Mouse (Mus musculus) embryonic fibroblast, embryonic 13.5 days (primary cell): ENCODE data around the gene BC025920. TPM values are rescaled to one million over a fixed set of nuclear protein-coding genes. Genes with fewer than 3 reads are reported as not detected.
"Not testable (repeated sequence)": the region's sequence is repeated elsewhere in the genome, so short reads cannot be mapped to it uniquely, and the experiment has no call there.

ENCODE experiments used
- H3K27ac ChIP-seq: 2 replicates; pipeline ENCODE4 v1.5.1; 2012; ENCODE audit warnings: low read length, control low read depth, inconsistent platforms; ENCODE audit not compliant: insufficient read depth
- H3K4me1 ChIP-seq: 2 replicates; pipeline ENCODE4 v1.6.1; 2011; ENCODE audit warnings: low read length; ENCODE audit not compliant: control insufficient read depth, insufficient read depth
- H3K4me3 ChIP-seq: 2 replicates; pipeline ENCODE4 v1.5.1; 2011; ENCODE audit warnings: mild to moderate bottlenecking, control low read depth, low read length; ENCODE audit not compliant: insufficient read depth
- CTCF ChIP-seq: IDR thresholded peaks from 2 replicates; pipeline ENCODE4 v1.5.1; 2011; ENCODE audit warnings: mild to moderate bottlenecking, control low read depth, low read length, moderate library complexity, borderline replicate concordance; ENCODE audit not compliant: insufficient read depth
- POLR2A ChIP-seq: IDR thresholded peaks from 2 replicates; pipeline ENCODE4 v1.6.1; 2011; ENCODE audit warnings: low read depth, mild to moderate bottlenecking, control low read depth, low read length, moderate library complexity
- polyA plus RNA-seq: library from polyadenylated mRNA; stranded (reverse); fragments of >200 nt; gene quantifications from 2 replicates; pipeline ENCODE4 v1.2.4, GENCODE M21; 2011; ENCODE audit warnings: low read depth; ENCODE audit not compliant: missing spikeins, insufficient read length

The BC025920 gene
- polyA plus RNA-seq, 1 experiment: 0.86 TPM

DNA sequence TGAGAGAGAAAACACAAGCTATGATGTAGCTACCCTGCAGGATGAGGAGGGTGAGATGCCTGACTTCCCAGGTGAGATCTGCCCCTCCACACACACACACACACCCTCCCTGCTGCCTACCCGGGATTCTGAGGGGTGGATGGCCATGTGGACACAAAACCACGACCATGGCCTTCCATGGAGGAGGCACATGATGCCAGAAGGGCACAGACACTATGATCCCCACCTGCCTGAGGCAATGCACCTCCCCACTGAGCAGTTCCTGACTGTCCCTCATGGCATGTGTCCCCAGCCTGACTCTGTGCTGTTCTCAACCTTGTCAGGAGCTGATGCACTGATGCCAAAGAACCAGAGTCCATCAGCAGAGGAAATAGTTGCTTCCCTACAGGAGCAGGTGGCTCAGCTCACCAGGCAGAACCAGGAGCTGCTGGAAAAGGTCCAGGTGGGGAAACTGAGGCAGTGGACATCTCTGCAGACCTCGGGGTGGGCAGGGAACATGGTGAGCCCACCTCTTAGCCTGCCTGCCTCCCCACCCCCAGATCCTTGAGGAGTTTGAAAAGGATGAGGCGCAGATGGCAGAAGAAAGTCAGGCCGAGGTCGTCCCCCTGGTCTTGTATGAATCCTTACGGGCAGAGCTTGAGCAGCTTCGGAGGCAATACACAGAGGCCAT, 36.0 kb downstream of the BC025920 start:
- H3K4me1 ChIP-seq: no peaks in the 10 kb centered on the region
- no peak overlapping the region for H3K27ac ChIP-seq
- 0 out of 2 replicates have a peak overlapping the region, but pooled peaks have one; percentile 58 for H3K4me3 ChIP-seq
- TF ChIP-seq POLR2A: peak; percentile 18; the same call in 1 of the 2 replicates
- no peak for TF ChIP-seq CTCF

DNA sequence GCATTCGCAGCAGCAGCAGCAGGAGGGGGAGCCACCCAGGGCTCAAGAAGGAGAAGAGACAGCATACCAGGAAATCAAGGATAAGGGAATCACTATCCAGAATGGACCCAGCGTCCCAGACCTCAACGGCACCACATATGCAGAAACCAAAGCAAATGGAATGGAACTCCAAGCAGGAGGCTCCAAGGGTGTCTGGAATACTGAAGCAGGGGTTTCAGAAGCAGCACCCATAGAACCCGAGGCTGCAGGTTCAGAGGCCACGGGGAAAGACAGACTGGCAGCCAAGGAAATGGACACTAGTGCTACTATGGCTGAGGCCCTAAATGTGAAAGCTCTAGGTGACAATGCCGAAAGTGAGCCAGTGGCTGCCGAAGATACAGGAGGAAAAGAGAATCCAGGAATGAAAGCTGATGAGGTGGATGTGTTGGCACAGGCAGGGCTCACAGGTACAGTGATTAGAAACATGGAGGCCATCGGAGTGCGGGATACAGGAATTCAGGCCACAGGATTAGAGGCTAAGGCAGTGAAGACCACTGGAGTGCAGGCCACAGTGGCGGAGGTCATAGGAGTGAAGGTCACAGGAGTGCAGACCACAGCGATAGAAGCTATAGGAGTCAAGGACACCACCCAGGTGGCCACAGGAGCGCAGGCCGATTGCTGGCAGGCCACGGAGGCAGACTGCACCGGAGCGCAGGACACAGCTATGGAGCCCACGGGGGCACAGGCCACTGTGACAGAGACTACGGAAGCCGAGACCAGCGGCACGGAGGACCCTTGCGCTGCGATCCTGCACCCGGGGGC, 36.8 kb downstream of the BC025920 start:
- Histone ChIP-seq H3K27ac (peak overlapping the region; percentile 72), H3K4me1 (no peaks in the 10 kb centered on the region), H3K4me3 (peak overlapping the region; percentile 58)
- TF ChIP-seq POLR2A (no peak), CTCF (no peak)

- Histone ChIP-seq H3K4me3 (peak overlapping the region; percentile 58), H3K4me1 (no peaks in the 10 kb centered on the region), H3K27ac (peak overlapping the region; percentile 72)
- TF ChIP-seq POLR2A (peak; percentile 83), CTCF (no peak)
Observed at GRCm38 (mm10) chr10:81643449-81644055, 37.5 kb downstream of the BC025920 start.

DNA sequence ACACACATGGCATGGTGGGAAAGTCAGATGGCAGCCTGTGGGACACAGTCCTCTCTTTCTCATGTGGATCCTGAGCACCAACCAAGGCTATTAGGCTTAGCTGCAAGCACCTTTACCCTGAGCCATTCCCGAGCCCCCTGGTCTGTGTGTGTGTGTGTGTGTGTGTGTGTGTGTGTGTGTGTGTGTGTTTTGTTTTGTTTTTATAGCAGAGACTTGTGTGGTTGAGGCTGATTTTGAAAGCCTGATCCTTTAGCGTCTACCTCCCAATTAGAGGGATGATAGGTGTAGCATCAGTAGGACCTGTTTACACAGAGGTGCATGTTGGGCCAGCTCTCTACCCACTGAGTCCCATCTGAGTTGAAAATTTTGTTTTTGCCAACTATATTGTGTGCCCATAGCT, 38.1 kb downstream of the BC025920 start:
- 0 out of 2 replicates have a peak overlapping the region, but pooled peaks have one; percentile 59 for H3K27ac ChIP-seq
- TF ChIP-seq CTCF (no peak), POLR2A (no peak)
- peak overlapping the region; percentile 58 for H3K4me3 ChIP-seq
- no peaks in the 10 kb centered on the region for H3K4me1 ChIP-seq

DNA sequence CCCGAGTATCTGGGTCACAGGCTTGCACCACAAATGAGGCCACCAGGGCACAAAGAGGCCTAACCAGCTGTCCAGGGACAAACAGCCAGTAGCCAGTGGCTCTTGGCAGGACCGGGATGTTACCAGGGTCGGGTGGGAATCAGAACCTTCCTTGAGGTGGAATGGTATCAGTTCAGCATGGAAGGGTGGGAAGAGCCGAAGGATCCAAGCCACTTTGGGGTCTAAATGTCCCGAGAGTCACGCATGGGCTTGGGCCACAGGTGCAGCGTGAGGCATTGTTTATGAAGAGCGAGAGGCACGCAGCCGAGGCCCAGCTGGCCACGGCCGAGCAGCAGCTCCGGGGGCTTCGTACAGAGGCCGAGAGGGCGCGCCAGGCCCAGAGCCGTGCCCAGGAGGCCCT, 38.6 kb downstream of the BC025920 start:
- Histone ChIP-seq H3K4me3 (no peak overlapping the region), H3K4me1 (no peaks in the 10 kb centered on the region), H3K27ac (no peak overlapping the region)
- no peak for TF ChIP-seq CTCF
- TF ChIP-seq POLR2A: no peak

- H3K27ac ChIP-seq: no peak overlapping the region
- H3K4me3 ChIP-seq: no peak overlapping the region
- no peaks in the 10 kb centered on the region for H3K4me1 ChIP-seq
- no peak for TF ChIP-seq CTCF
- no peak for TF ChIP-seq POLR2A
Observed at GRCm38 (mm10) chr10:81645391-81645790, 39.3 kb downstream of the BC025920 start.

- Histone ChIP-seq H3K27ac (no peak overlapping the region), H3K4me3 (no peak overlapping the region), H3K4me1 (no peaks in the 10 kb centered on the region)
- TF ChIP-seq CTCF (no peak), POLR2A (no peak)
Observed at GRCm38 (mm10) chr10:81646015-81646555, 40.0 kb downstream of the BC025920 start.

- peak; percentile 58; the same call in 1 of the 2 replicates for TF ChIP-seq POLR2A
- not testable (repeated sequence) for H3K4me1 ChIP-seq, H3K27ac ChIP-seq
- peak within 1 kb of the TSS; percentile 34 for H3K4me3 ChIP-seq
Observed at GRCm38 (mm10) chr10:81648803-81649775, 43.0 kb downstream of the BC025920 start, which contains the start of gene Gm10778. Gene Gm10778 (plus strand): TSS chr10:81649059.

DNA sequence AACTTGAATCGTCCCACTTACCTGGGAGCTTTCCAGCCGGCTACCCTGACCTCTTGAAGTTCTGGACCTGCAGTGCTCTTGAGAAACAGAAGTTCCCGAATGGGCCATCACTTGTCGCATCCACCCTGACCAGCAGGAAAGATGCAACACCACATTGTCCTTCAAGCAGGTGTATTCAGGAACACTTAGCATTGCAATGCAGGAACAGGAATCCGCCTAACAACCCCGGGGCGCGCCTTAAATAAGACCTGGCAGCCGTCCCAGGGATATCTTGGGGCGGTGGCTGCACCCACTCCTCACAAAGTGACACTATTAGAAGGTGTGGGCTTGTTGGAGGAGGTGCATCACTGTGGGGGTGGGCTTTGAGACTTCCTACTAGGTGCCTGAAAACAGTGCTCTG, 49.1 kb downstream of the BC025920 start:
- no peaks in the 10 kb centered on the region for H3K4me1 ChIP-seq
- H3K27ac ChIP-seq: no peak overlapping the region
- H3K4me3 ChIP-seq: no peak overlapping the region
- no peak for TF ChIP-seq POLR2A
- TF ChIP-seq CTCF: no peak

GRCm38 (mm10) chr10:81656174-81656573, 50.1 kb downstream of the BC025920 start:
- no peak overlapping the region for H3K27ac ChIP-seq
- no peak overlapping the region for H3K4me3 ChIP-seq
- no peak for TF ChIP-seq POLR2A
- TF ChIP-seq CTCF: no peak
- H3K4me1 ChIP-seq: no peaks in the 10 kb centered on the region

Other genes starting within 250 kb of the BC025920 start
- gene Mfsd12, start 248.8 kb upstream of the BC025920 start, polyA plus RNA-seq: 5.7 and 6.2 TPM in 2 replicates
- 0.61 TPM in 1 of 2 replicates, not detected in the other for gene 4930404N11Rik, start 240.5 kb upstream of the BC025920 start, polyA plus RNA-seq
- gene Fzr1, start 227.8 kb upstream of the BC025920 start, polyA plus RNA-seq: 26.4 and 26.7 TPM in 2 replicates
- 37.7 and 50.1 TPM in 2 replicates for gene Dohh, start 221.8 kb upstream of the BC025920 start, polyA plus RNA-seq
- gene Gm48551, start 221.8 kb upstream of the BC025920 start, polyA plus RNA-seq: 1.4 TPM in 1 of 2 replicates, not detected in the other
- gene Gm48552, start 217.3 kb upstream of the BC025920 start, polyA plus RNA-seq: 1.1 TPM in 1 of 2 replicates, not detected in the other
- gene Smim24, start 213.2 kb upstream of the BC025920 start, polyA plus RNA-seq: 0.58 and 2.2 TPM in 2 replicates
- 64.3 and 84.8 TPM in 2 replicates for gene Nfic, start 150.6 kb upstream of the BC025920 start, polyA plus RNA-seq
- gene Celf5, start 123.6 kb upstream of the BC025920 start, polyA plus RNA-seq: 4.4 and 4.5 TPM in 2 replicates
- gene Ncln, start 109.9 kb upstream of the BC025920 start, polyA plus RNA-seq: 61.5 and 62.8 TPM in 2 replicates
- gene S1pr4, start 106.1 kb upstream of the BC025920 start, polyA plus RNA-seq: not detected in 2 replicates
- gene Gna15, start 82.0 kb upstream of the BC025920 start, polyA plus RNA-seq: 0.83 TPM in 1 of 2 replicates, not detected in the other
- 64.4 and 66.3 TPM in 2 replicates for gene Gna11, start 61.1 kb upstream of the BC025920 start, polyA plus RNA-seq
- 354 and 424 TPM in 2 replicates for gene Aes, start 46.8 kb upstream of the BC025920 start, polyA plus RNA-seq
- gene Tle2, start 31.7 kb upstream of the BC025920 start, polyA plus RNA-seq: 22.4 and 25.7 TPM in 2 replicates
- gene Tle6, start 5.2 kb upstream of the BC025920 start, polyA plus RNA-seq: 16.5 and 26.4 TPM in 2 replicates
- 14.0 and 17.5 TPM in 2 replicates for gene Sirt6, start 21.5 kb downstream of the BC025920 start, polyA plus RNA-seq
- 9.0 and 11.6 TPM in 2 replicates for gene Ankrd24, start 22.3 kb downstream of the BC025920 start, polyA plus RNA-seq
- gene Gm10778, start 42.8 kb downstream of the BC025920 start, polyA plus RNA-seq: 2.7 and 2.9 TPM in 2 replicates
- 11.8 and 14.4 TPM in 2 replicates for gene Zfp433, start 98.6 kb downstream of the BC025920 start, polyA plus RNA-seq
- gene Gm3055, start 164.9 kb downstream of the BC025920 start, polyA plus RNA-seq: 8.5 and 11.0 TPM in 2 replicates
- 1.3 TPM in 2 replicates for gene Gm4767, start 205.9 kb downstream of the BC025920 start, polyA plus RNA-seq